Mouse (Mus musculus): ENCODE results near the gene Nacc1. TPM values are rescaled to one million over a fixed set of nuclear protein-coding genes. Genes with fewer than 3 reads are reported as not detected.

The Nacc1 gene
- total and polyA plus RNA-seq, 2 experiments from 2014 or later, result 13.8 to 102 TPM

DNA sequence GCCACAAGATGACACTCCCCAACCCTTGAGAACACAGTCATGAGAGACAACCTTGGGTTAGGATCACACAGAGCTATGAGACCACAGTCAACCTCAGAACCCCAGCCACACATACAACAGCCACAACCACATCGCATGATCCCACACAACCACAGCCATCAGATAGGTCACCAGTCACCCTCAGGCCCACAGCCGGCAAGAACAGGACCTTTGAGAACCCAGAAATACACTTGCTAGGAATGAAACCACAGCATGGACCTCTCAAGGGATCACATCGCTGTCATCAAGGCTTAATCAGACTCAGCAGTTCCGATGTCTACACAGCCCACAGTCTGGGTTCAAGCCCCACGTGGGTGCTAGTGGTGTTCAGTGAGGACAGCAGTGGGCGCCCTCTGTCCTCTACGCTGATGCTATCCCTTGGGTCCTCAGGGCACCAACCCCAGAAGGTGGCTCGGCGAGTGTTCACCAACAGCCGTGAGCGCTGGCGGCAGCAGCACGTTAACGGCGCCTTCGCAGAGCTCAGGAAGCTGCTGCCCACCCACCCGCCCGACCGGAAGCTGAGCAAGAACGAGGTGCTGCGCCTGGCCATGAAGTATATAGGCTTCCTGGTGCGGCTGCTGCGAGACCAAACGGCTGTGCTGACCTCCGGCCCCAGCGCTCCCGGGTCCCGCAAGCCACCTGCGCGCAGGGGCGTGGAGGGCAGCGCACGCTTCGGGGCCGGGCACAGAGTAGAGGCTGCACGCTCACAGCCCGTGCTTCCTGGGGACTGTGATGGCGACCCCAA, 16.0 kb upstream of the Nacc1 start:
- peaks cover 51% of the 10 kb centered on the region for H3K27me3 ChIP-seq (ENCODE audit: insufficient read depth, low read length)
- ATAC-seq (ENCODE audit: low FRiP score) (no peak), DNase-seq (ENCODE audit: low spot score) (no peak)
- H3K4me2 ChIP-seq (ENCODE audit: low read depth, low read length, poor library complexity, severe bottlenecking), result peak overlapping the region; percentile 22; the same call in 1 of the 2 replicates
- no peaks in the 10 kb centered on the region for H3K9me3 ChIP-seq (ENCODE audit: low read length)
- no peaks in the 10 kb centered on the region for H3K4me1 ChIP-seq (ENCODE audit: insufficient read depth, low read length)
- TF ChIP-seq CTCF (IDR thresholded peaks at IDR 0.05), result no peak
- no peak overlapping the region for H3K9ac ChIP-seq (replicated peaks; ENCODE audit: low read length, poor library complexity, severe bottlenecking)
- H3K4me3 ChIP-seq (ENCODE audit: low read depth, low read length), result no peak overlapping the region; the same call in 1 of the 2 replicates
- peaks cover 13% of the 10 kb centered on the region; the same call in 1 of the 2 replicates for H3K36me3 ChIP-seq (ENCODE audit: insufficient read depth, low read length)
- 0 out of 2 replicates have a peak overlapping the region, but pooled peaks have one; percentile 38 for H3K27ac ChIP-seq (ENCODE audit: low read depth, low read length)
- 12% methylated on average over 38 of the region's 38 CpGs for WGBS

DNA sequence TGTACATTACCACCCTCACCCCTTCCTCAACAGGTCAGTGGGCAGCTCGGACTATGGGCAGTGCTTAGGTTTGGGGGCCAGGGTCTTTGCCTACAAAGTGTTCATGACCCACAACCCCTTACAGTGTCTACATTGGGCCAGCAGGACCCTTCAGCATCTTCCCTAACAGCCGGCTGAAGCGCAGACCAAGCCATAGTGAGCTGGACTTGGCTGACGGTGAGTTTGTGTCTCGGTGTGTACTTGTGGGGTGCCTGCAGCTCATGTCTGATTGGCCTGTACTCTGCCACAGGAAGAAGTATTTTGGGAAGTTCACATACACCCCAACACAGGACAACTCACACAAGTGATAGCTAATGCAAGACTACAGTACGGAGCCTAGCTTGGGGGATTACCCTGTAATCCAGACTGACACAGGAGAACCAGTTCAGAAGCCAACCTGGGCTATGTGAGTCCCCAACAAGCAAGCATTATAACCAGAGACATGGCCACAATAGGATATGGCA, 15.4 kb upstream of the Nacc1 start:
- H3K9me3 ChIP-seq (ENCODE audit: low read length), result no peaks in the 10 kb centered on the region
- no peak overlapping the region for H3K27ac ChIP-seq (ENCODE audit: low read depth, low read length)
- peaks cover 46% of the 10 kb centered on the region for H3K27me3 ChIP-seq (ENCODE audit: insufficient read depth, low read length)
- H3K4me1 ChIP-seq (ENCODE audit: insufficient read depth, low read length), result no peaks in the 10 kb centered on the region
- TF ChIP-seq CTCF (IDR thresholded peaks at IDR 0.05), result no peak
- H3K4me3 ChIP-seq (ENCODE audit: low read depth, low read length), result no peak overlapping the region
- H3K4me2 ChIP-seq (ENCODE audit: low read depth, low read length, poor library complexity, severe bottlenecking), result no peak overlapping the region
- 88% methylated on average over 6 of the region's 6 CpGs for WGBS
- ATAC-seq (ENCODE audit: low FRiP score) (no peak), DNase-seq (ENCODE audit: low spot score) (no peak)
- no peak overlapping the region for H3K9ac ChIP-seq (replicated peaks; ENCODE audit: low read length, poor library complexity, severe bottlenecking)
- peaks cover 16% of the 10 kb centered on the region for H3K36me3 ChIP-seq (ENCODE audit: insufficient read depth, low read length)

DNA sequence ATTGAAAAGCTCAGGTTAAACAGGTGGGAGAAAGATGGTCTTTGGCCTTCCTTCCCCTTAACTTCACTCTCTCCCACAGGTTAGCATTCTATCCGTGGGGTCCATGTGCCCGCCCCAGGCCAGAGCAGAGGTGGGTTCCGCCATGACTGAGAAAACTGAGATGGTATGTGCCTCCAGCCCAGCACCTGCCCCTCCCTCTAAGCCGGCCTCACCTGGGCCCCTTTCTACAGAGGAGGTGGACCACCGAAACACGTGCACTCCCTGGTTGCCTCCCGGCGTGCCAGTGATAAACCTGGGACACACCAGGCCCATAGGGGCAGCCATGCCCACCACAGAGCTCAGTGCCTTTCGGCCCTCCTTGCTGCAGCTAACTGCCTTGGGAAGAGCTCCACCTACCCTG, 14.9 kb upstream of the Nacc1 start:
- H3K9me3 ChIP-seq (ENCODE audit: low read length), result no peaks in the 10 kb centered on the region
- no peak overlapping the region for H3K4me2 ChIP-seq (ENCODE audit: low read depth, low read length, poor library complexity, severe bottlenecking)
- H3K4me3 ChIP-seq (ENCODE audit: low read depth, low read length), result no peak overlapping the region; the same call in 1 of the 2 replicates
- peaks cover 17% of the 10 kb centered on the region for H3K36me3 ChIP-seq (ENCODE audit: insufficient read depth, low read length)
- H3K27ac ChIP-seq (ENCODE audit: low read depth, low read length), result no peak overlapping the region
- H3K9ac ChIP-seq (replicated peaks; ENCODE audit: low read length, poor library complexity, severe bottlenecking), result no peak overlapping the region
- H3K4me1 ChIP-seq (ENCODE audit: insufficient read depth, low read length), result no peaks in the 10 kb centered on the region
- DNase-seq (ENCODE audit: low spot score), result no peak
- WGBS, result 73% methylated on average over 9 of the region's 9 CpGs
- ATAC-seq (ENCODE audit: low FRiP score), result no peak
- TF ChIP-seq CTCF (IDR thresholded peaks at IDR 0.05), result no peak
- peaks cover 42% of the 10 kb centered on the region for H3K27me3 ChIP-seq (ENCODE audit: insufficient read depth, low read length)

DNA sequence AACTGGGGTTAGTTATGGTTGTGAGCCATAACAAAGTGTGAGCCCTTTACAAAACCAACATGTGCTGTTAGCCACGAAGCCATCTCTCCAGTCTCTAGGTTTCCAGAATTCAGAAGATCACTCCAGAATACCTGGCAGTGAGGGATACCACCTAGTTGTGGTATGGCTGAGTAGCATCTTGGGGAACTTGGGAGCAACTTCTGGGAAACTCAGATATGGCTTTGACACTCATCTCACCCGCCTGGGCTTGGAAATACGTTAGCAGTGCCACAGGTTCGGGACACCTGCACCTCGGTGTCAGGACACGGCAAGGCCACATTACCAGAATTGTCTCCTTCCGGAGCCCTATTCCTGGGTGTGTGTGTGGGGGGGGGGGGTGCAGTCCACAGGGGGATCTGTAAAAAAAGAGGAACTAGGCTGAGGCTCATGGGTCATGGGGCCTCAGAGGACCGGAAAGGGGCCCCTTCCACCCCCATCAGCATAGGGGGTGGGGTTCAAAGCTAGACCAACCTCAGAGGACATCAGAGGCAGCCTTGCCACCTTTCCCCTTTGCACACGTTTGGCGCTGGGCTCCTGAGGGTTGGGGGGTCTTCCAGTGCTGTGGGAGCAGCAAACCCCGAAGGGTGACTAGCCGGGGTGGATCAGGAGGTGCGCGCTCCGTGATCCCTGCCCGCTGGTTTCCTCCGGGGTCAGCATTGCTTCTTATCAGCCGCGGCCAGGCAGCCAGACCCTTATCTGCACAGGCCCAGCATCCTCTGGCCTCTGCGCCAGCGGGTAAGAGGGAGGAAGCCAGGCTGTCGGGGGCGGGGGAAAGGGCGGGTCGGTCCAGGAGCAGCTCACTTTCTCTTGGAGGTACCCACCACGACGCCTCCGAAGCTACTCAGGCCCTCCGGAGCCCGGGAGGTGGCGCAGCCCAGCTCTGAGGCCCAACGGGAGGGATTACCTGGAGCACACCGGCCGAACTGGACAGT, 13.6 kb upstream of the Nacc1 start, which contains the start of gene Lyl1:
Lyl1 (plus strand) TSS at position 517 of the 971 bp plus-strand sequence.
- Histone ChIP-seq H3K9ac (replicated peaks; ENCODE audit: low read length, poor library complexity, severe bottlenecking) (0 out of 2 replicates have a peak within 1 kb of the TSS, but pooled peaks have one; percentile 13), H3K4me3 (ENCODE audit: low read depth, low read length) (peak within 1 kb of the TSS; percentile 13; the same call in 1 of the 2 replicates), H3K9me3 (ENCODE audit: low read length) (no peaks in the 10 kb centered on the region), H3K4me1 (ENCODE audit: insufficient read depth, low read length) (no peaks in the 10 kb centered on the region), H3K36me3 (ENCODE audit: insufficient read depth, low read length) (peaks cover 28% of the 10 kb centered on the region), H3K27me3 (ENCODE audit: insufficient read depth, low read length) (peaks cover 36% of the 10 kb centered on the region), H3K27ac (ENCODE audit: low read depth, low read length) (peak within 1 kb of the TSS; percentile 38; the same call in 1 of the 2 replicates), H3K4me2 (ENCODE audit: low read depth, low read length, poor library complexity, severe bottlenecking) (no peak within 1 kb of the TSS)
- WGBS, result 17% methylated on average over 34 of the region's 34 CpGs
- DNase-seq (ENCODE audit: low spot score) (no peak), ATAC-seq (ENCODE audit: low FRiP score) (no peak)
- TF ChIP-seq CTCF (IDR thresholded peaks at IDR 0.05), result 0 out of 2 replicates have a peak, but pooled peaks have one; percentile 18

DNA sequence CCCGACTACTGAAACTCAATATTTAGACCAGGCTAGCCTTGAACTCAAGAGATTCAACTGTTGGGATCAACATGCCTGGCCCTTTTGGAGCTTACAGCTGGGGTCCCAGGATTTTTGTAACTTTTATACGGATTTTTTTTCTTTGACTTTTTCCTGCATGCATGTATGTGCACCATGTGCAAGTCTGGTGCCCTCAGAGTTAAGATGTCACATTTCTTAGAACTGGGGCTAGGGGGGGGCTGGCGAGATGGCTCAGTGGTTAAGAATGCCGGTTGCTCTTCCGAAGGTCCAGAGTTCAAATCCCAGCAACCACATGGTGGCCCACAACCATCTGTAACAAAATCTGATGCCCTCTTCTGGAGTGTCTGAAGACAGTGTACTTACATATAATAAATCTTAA, 12.9 kb upstream of the Nacc1 start:
- WGBS, result 86% methylated on average over 5 of the region's 5 CpGs
- ATAC-seq (ENCODE audit: low FRiP score) (no peak), DNase-seq (ENCODE audit: low spot score) (no peak)
- H3K4me1 ChIP-seq (ENCODE audit: insufficient read depth, low read length), result no peaks in the 10 kb centered on the region
- H3K27me3 ChIP-seq (ENCODE audit: insufficient read depth, low read length), result peaks cover 36% of the 10 kb centered on the region
- H3K4me3 ChIP-seq (ENCODE audit: low read depth, low read length), result no peak overlapping the region
- no peak overlapping the region for H3K9ac ChIP-seq (replicated peaks; ENCODE audit: low read length, poor library complexity, severe bottlenecking)
- H3K9me3 ChIP-seq (ENCODE audit: low read length), result no peaks in the 10 kb centered on the region
- H3K36me3 ChIP-seq (ENCODE audit: insufficient read depth, low read length), result peaks cover 28% of the 10 kb centered on the region
- no peak for TF ChIP-seq CTCF (IDR thresholded peaks at IDR 0.05)
- no peak overlapping the region for H3K4me2 ChIP-seq (ENCODE audit: low read depth, low read length, poor library complexity, severe bottlenecking)
- H3K27ac ChIP-seq (ENCODE audit: low read depth, low read length), result no peak overlapping the region; the same call in 1 of the 2 replicates

All from midbrain, postnatal 0 days (tissue).